Mouse (Mus musculus): Measurements from ENCODE around the gene Aqp3.

- TF ChIP-seq CTCF (IDR thresholded peaks at IDR 0.05; ENCODE audit: low read depth) (no peak), EP300 (IDR thresholded peaks at IDR 0.05; ENCODE audit: low read depth) (no peak)
Observed at GRCm38 (mm10) chr4:41124180-41124951, 26.4 kb upstream of the Aqp3 start, which contains the start of gene Nol6.

Data from liver, embryonic 14.5 days (tissue).